ENCODE assay signal across 9 mouse cellular contexts in the genomic region with DNA sequence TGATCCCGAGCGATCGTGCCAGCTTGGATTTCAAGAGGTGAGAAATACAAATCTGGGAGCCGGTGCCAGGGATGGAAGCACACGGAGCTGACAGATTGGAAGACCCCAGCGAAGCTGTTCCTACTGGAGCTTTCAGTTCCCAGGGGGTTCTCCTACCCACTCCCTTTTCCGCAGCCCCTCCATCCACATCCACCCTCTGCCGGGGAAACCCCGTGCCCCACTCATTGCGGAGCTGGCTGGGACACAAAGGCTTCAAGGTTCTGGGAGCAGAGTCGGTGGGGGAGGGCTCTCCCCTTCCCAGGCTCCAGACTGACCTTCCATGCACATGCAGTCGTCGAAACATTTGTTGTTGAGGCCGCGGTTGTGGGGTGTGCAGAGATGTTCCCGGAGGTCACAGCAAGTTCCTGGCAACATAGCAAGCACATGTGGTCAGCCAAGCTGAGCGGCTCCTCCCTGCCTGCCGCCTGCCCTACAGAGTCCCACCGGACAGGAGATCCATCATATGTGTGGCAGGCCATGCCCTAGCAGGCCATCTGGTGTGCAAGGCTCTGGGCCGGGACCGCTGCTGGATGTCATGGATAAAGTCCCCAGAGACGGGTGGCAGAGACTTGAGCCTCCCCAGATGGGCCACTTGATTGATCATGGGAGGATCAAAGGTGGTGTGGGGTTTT. TPM values are rescaled to one million over a fixed set of nuclear protein-coding genes. Genes with fewer than 3 reads are reported as not detected.
A peak's percentile ranks its signal among the peaks of the same experiment; 100 is the strongest.
DNase-seq lines count a peak whose midpoint lies in the region; ATAC-seq lines count a peak whose summit lies in the region.
"Had no signal": no experiment of that assay in that cellular context is flagged by ENCODE, and none has a peak within 500 bp of the region (broad histone marks: within the 10 kb centered on the region; RNA-seq: fewer than 3 reads in every experiment).

No protein-coding gene starts in this region.

- no peak for ATAC-seq in limb, embryonic 13.5 days (ENCODE audit: low FRiP score, low read depth)

- no peaks in the 10 kb centered on the region for H3K36me3 ChIP-seq in limb, embryonic 13.5 days
- H3K36me3 ChIP-seq: embryonic facial prominence, embryonic 12.5 days had no signal

- 26% methylated on average over 22 of the region's 22 CpGs for WGBS in limb, embryonic 13.5 days

- H3K4me3 ChIP-seq in limb, embryonic 13.5 days, result no peak overlapping the region
- H3K4me3 ChIP-seq: embryonic facial prominence, embryonic 12.5 days had no signal

- H3K4me2 ChIP-seq in limb, embryonic 13.5 days (replicated peaks), result peak overlapping the region; percentile 34
- H3K4me2 ChIP-seq: embryonic facial prominence, embryonic 12.5 days had no signal

- intact Hi-C loops in left cerebral cortex, postnatal 4 days (cut with DNase I), result no loop called here
- intact Hi-C loops in left cerebral cortex, postnatal 36 days (cut with DNase I), result loop anchor here (10.0 kb wide), 1 partner anchor 327 kb away; no protein-coding TSS in a partner anchor

- peaks cover 17% of the 10 kb centered on the region; the same call in 1 of the 2 replicates for H3K27me3 ChIP-seq in limb, embryonic 13.5 days
- H3K27me3 ChIP-seq: embryonic facial prominence, embryonic 12.5 days had no signal

- DNase-seq in cerebellum, postnatal 25 days, result peak; percentile 48 to 49
- no peak for DNase-seq in cerebellum, adult 11-12 months
- peak; percentile 77 for DNase-seq in left cerebral cortex, postnatal 4 days
- no peak for DNase-seq in left cerebral cortex, postnatal 36 days (ENCODE audit: low spot score in 2 of 2)
- DNase-seq in embryo, embryonic 10 days (ENCODE audit: low spot score), result peak; percentile 76
- DNase-seq in thymus, adult 18-20 months, result no peak
- no peak for DNase-seq in B cell, adult 2 months

- H3K4me1 ChIP-seq in limb, embryonic 13.5 days, result peaks cover 13% of the 10 kb centered on the region; the same call in 1 of the 2 replicates

- peak overlapping the region; percentile 55 for H3K9ac ChIP-seq in limb, embryonic 13.5 days
- H3K9ac ChIP-seq: embryonic facial prominence, embryonic 12.5 days had no signal

- H3K27ac ChIP-seq in limb, embryonic 13.5 days, result no peak overlapping the region
- H3K27ac ChIP-seq: embryonic facial prominence, embryonic 12.5 days had no signal

- H3K9me3 ChIP-seq in limb, embryonic 13.5 days, result no peaks in the 10 kb centered on the region
- H3K9me3 ChIP-seq: embryonic facial prominence, embryonic 12.5 days had no signal

RNA-seq across cellular contexts. Expression of gene Agtrap, which starts 19.9 kb away (rescaled TPM):
- total RNA-seq in left cerebral cortex, postnatal 4 days (2021), result 1 to 10 TPM; 4.2 to 4.6 TPM
- total RNA-seq in left cerebral cortex, postnatal 36 days (2021), result 1 to 10 TPM; 5.9 to 7.7 TPM
- 13.2 and 14.1 TPM in 2 replicates for polyA plus RNA-seq in limb, embryonic 13.5 days (2015; fragmentation: Nextera tagmentation; extraction: Ambion mirVana)

RNA-seq across cellular contexts. Expression of gene Mad2l2, which starts 22.4 kb away (rescaled TPM):
- total RNA-seq in left cerebral cortex, postnatal 4 days (2021), result 10 to 100 TPM; 53.0 to 55.4 TPM
- 10 to 100 TPM; 14.7 to 15.2 TPM for total RNA-seq in left cerebral cortex, postnatal 36 days (2021)
- polyA plus RNA-seq in limb, embryonic 13.5 days (2015; fragmentation: Nextera tagmentation; extraction: Ambion mirVana), result 78.3 and 85.2 TPM in 2 replicates

RNA-seq across cellular contexts. Expression of gene Draxin, which starts 22.7 kb away (rescaled TPM):
- 10 to 100 TPM; 41.9 to 46.4 TPM for total RNA-seq in left cerebral cortex, postnatal 4 days (2021)
- total RNA-seq in left cerebral cortex, postnatal 36 days (2021), result under 1 TPM; 0.43 to 0.47 TPM
- polyA plus RNA-seq in limb, embryonic 13.5 days (2015; fragmentation: Nextera tagmentation; extraction: Ambion mirVana), result 0.76 and 0.80 TPM in 2 replicates

RNA-seq across cellular contexts. Expression of gene Fbxo6, which starts 44.2 kb away (rescaled TPM):
- total RNA-seq in left cerebral cortex, postnatal 4 days (2021), result 10 to 100 TPM; 21.2 to 21.8 TPM
- 10 to 100 TPM; 26.8 to 33.5 TPM for total RNA-seq in left cerebral cortex, postnatal 36 days (2021)
- polyA plus RNA-seq in limb, embryonic 13.5 days (2015; fragmentation: Nextera tagmentation; extraction: Ambion mirVana), result 11.9 and 13.0 TPM in 2 replicates

RNA-seq across cellular contexts. Expression of gene Fbxo44, which starts 52.5 kb away (rescaled TPM):
- 10 to 100 TPM; 56.2 to 66.9 TPM for total RNA-seq in left cerebral cortex, postnatal 4 days (2021)
- total RNA-seq in left cerebral cortex, postnatal 36 days (2021), result 100 to 1,000 TPM; 143 to 156 TPM
- 14.6 and 16.6 TPM in 2 replicates for polyA plus RNA-seq in limb, embryonic 13.5 days (2015; fragmentation: Nextera tagmentation; extraction: Ambion mirVana)

Comparison
In these comparisons a context has a peak if more than half of its experiments do, and no peak if none do; other contexts are left out.
1. DNase-seq: peak in cerebellum, postnatal 25 days (2 of 2), left cerebral cortex, postnatal 4 days (single experiment) and embryo, embryonic 10 days (single experiment); none in cerebellum, adult 11-12 months (single experiment), left cerebral cortex, postnatal 36 days (0 of 2), thymus, adult 18-20 months (0 of 2) and B cell, adult 2 months (0 of 2).
2. RNA of gene Draxin, which starts 22.7 kb away (total RNA-seq): 41.9 to 46.4 TPM in left cerebral cortex, postnatal 4 days; 0.43 to 0.47 TPM in left cerebral cortex, postnatal 36 days; every median in the first group is over 10 times any median in the second.